8 mouse cellular contexts compared by ENCODE assay signal in the genomic region with DNA sequence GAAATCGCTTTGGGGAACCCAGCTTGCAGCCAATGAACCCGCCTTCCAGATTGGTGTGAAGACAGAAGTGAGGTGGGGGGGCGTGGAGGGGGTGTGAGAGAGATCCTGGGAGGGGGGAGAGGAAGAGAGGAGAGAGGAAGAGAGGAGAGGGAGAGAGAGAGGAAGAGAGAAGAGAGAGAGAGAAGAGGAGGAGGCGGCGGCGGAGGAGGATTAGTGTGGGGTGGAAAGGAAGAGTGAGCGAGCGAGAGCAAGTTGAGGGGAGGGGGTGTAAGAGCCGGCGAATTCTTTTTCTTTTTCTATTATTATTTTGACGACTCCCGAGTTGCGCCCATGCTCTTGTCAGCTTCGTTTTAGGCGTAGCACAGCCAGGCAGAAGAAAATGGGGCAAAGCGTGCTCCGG. TPM values are rescaled to one million over a fixed set of nuclear protein-coding genes. Genes with fewer than 3 reads are reported as not detected.
A peak's percentile ranks its signal among the peaks of the same experiment; 100 is the strongest.
DNase-seq lines count a peak whose midpoint lies in the region; ATAC-seq lines count a peak whose summit lies in the region.

No protein-coding gene starts in this region.

- peak overlapping the region; percentile 55 for H3K4me2 ChIP-seq in hindbrain, embryonic 11.5 days (replicated peaks; ENCODE audit: low read depth, low read length)
- peak overlapping the region; percentile 57 for H3K4me2 ChIP-seq in liver, embryonic 15.5 days

- H3K9me3 ChIP-seq in hindbrain, embryonic 11.5 days (ENCODE audit: control insufficient read depth, low read length), result no peaks in the 10 kb centered on the region
- H3K9me3 ChIP-seq in liver, embryonic 15.5 days (replicated peaks), result no peaks in the 10 kb centered on the region

- H3K27ac ChIP-seq in hindbrain, embryonic 11.5 days (ENCODE audit: low read depth, low read length), result no peak overlapping the region
- no peak overlapping the region for H3K27ac ChIP-seq in liver, embryonic 15.5 days (replicated peaks)

- no peaks in the 10 kb centered on the region for H3K36me3 ChIP-seq in hindbrain, embryonic 11.5 days (ENCODE audit: control insufficient read depth, insufficient read depth, low read length)
- no peaks in the 10 kb centered on the region for H3K36me3 ChIP-seq in liver, embryonic 15.5 days (replicated peaks)

- H3K4me1 ChIP-seq in hindbrain, embryonic 11.5 days (replicated peaks; ENCODE audit: control insufficient read depth, insufficient read depth, low read length), result no peaks in the 10 kb centered on the region
- 0 out of 2 replicates have a peak, but pooled peaks cover 2% of the 10 kb centered on the region for H3K4me1 ChIP-seq in liver, embryonic 15.5 days (replicated peaks)

- peak; percentile 42; the same call in 1 of the 2 replicates for ATAC-seq in hindbrain, embryonic 11.5 days (ENCODE audit: low FRiP score)
- no peak for ATAC-seq in liver, embryonic 15.5 days (ENCODE audit: insufficient read depth)

- H3K27me3 ChIP-seq in hindbrain, embryonic 11.5 days (ENCODE audit: control insufficient read depth, insufficient read depth, low read length), result no peaks in the 10 kb centered on the region
- peaks cover 22% of the 10 kb centered on the region for H3K27me3 ChIP-seq in liver, embryonic 15.5 days

- DNase-seq in embryo, embryonic 10 days (ENCODE audit: low spot score), result peak; percentile 4
- no peak for DNase-seq in embryo, embryonic 9.5 days (ENCODE audit: extremely low spot score)
- peak; percentile 38 for DNase-seq in retina, postnatal 1 day
- no peak for DNase-seq in retina, embryonic 14.5 days (ENCODE audit: low spot score)
- DNase-seq in hindbrain, embryonic 11.5 days (ENCODE audit: low spot score), result no peak
- peak; percentile 36 for DNase-seq in thymus, postnatal 14 days
- no peak for DNase-seq in urinary bladder, postnatal 36 days (ENCODE audit: low spot score in 2 of 2)

- 18% methylated on average over 17 of the region's 17 CpGs for WGBS in hindbrain, embryonic 11.5 days
- WGBS in liver, embryonic 15.5 days (ENCODE audit: insufficient replicate concordance), result 15% methylated on average over 17 of the region's 17 CpGs

- H3K9ac ChIP-seq in hindbrain, embryonic 11.5 days (ENCODE audit: low read depth, low read length), result peak overlapping the region; percentile 40; the same call in 1 of the 2 replicates
- H3K9ac ChIP-seq in liver, embryonic 15.5 days, result no peak overlapping the region

- H3K4me3 ChIP-seq in hindbrain, embryonic 11.5 days (ENCODE audit: low read depth, low read length), result peak overlapping the region; percentile 35
- H3K4me3 ChIP-seq in liver, embryonic 15.5 days (replicated peaks), result peak overlapping the region; percentile 32

RNA-seq across cellular contexts. Expression of gene Gria3, which starts 0.5 kb away (rescaled TPM):
- polyA plus RNA-seq in hindbrain, embryonic 11.5 days (2014; fragmentation: Nextera tagmentation; extraction: Ambion mirVana), result 4.2 and 5.8 TPM in 2 replicates
- 1.7 and 2.0 TPM in 2 replicates for polyA plus RNA-seq in liver, embryonic 15.5 days (2015; fragmentation: Nextera tagmentation; extraction: Ambion mirVana)

Comparison
In these comparisons a context has a peak if more than half of its experiments do, and no peak if none do; other contexts are left out.
1. DNase-seq: peak in embryo, embryonic 10 days (single experiment), retina, postnatal 1 day (single experiment) and thymus, postnatal 14 days (single experiment); none in embryo, embryonic 9.5 days (single experiment), retina, embryonic 14.5 days (single experiment), hindbrain, embryonic 11.5 days (single experiment) and urinary bladder, postnatal 36 days (0 of 2).